In the genomic region with DNA sequence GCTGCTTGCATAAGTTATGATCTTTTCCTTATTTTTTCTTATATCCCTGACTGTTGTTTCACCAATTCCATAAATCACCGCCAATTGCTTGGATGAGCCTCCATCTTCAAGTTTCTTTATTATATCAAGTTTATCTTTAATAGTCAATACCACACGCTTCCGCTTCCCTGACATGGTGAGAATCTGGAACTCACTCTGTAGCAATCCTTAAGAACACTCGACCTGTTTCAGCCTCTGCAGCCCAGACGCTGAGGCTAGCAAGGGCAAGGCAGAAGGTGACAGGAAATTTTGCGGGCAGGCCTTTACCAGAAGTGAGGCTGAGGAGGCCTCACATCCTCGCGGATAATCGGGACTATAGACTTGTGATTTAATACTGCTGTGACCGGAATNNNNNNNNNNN, we compare ENCODE assay signal across 8 mouse cellular contexts. TPM values are rescaled to one million over a fixed set of nuclear protein-coding genes. Genes with fewer than 3 reads are reported as not detected.
DNase-seq lines count a peak whose midpoint lies in the region; ATAC-seq lines count a peak whose summit lies in the region.

Gene Jrkl, minus strand, starts transcription at position 349 of the 400 bp plus-strand sequence.

- H3K4me1 ChIP-seq in hindbrain, embryonic 16.5 days (ENCODE audit: control insufficient read depth, insufficient read depth, low read depth, low read length): peaks cover 13% of the 10 kb centered on the region

- peak within 1 kb of the TSS; percentile 59 for H3K4me2 ChIP-seq in hindbrain, embryonic 16.5 days (ENCODE audit: low read length)

- no peak for ATAC-seq in hindbrain, embryonic 16.5 days
- peak; percentile 66 for ATAC-seq in megakaryocyte, adult 5-6 weeks (ENCODE audit: poor library complexity, severe bottlenecking)

- H3K9me3 ChIP-seq in hindbrain, embryonic 16.5 days (ENCODE audit: control insufficient read depth, low read length): no peaks in the 10 kb centered on the region

- peak within 1 kb of the TSS; percentile 69 for H3K27ac ChIP-seq in hindbrain, embryonic 16.5 days (ENCODE audit: low read depth, low read length)

- no peaks in the 10 kb centered on the region for H3K36me3 ChIP-seq in hindbrain, embryonic 16.5 days (ENCODE audit: control insufficient read depth, insufficient read depth, low read length)

- peak within 1 kb of the TSS; percentile 59 for H3K9ac ChIP-seq in hindbrain, embryonic 16.5 days (ENCODE audit: low read depth, low read length)

- WGBS in hindbrain, embryonic 16.5 days: 6% methylated on average over 10 of the region's 10 CpGs

- no peaks in the 10 kb centered on the region for H3K27me3 ChIP-seq in hindbrain, embryonic 16.5 days (replicated peaks; ENCODE audit: control insufficient read depth, insufficient read depth, low read length)

- peak; percentile 41 for DNase-seq in NIH3T3 (ENCODE audit: low read depth)
- DNase-seq in cerebellum, adult 9-10 months: peak; percentile 74
- peak; percentile 9 to 12 for DNase-seq in frontal cortex, postnatal 25 days (ENCODE audit: low spot score in 2 of 2)
- peak; percentile 9 to 13 for DNase-seq in left cerebral cortex, adult 8-10 months (ENCODE audit: low spot score in 2 of 2)
- peak; percentile 26 for DNase-seq in right cerebral cortex, adult 18-20 months
- DNase-seq in urinary bladder, postnatal 25 days (ENCODE audit: low spot score): peak; percentile 26

- H3K4me3 ChIP-seq in hindbrain, embryonic 16.5 days (ENCODE audit: low read length): peak within 1 kb of the TSS; percentile 75

RNA-seq across cellular contexts. Expression of gene Jrkl, which starts in this region (rescaled TPM):
- 8.6 and 9.8 TPM in 2 replicates for polyA plus RNA-seq in hindbrain, embryonic 16.5 days (2015; fragmentation: Nextera tagmentation; extraction: Ambion mirVana)
- 1 to 10 TPM; 9.0 to 9.7 (median 9.4) TPM for total RNA-seq in left cerebral cortex, adult 8-10 months (2022)
- 12.0 and 13.3 TPM in 2 replicates for total RNA-seq in megakaryocyte, adult 5-6 weeks (2015)
- 16.9 and 22.1 TPM in 2 replicates for total RNA-seq in megakaryocyte, adult 5-6 weeks (2017)

Comparison
In these comparisons a context has a peak if more than half of its experiments do, and no peak if none do; other contexts are left out.
1. DNase-seq: peak in every context shown above with its lines; median percentile 74 in cerebellum, adult 9-10 months; 41 in NIH3T3; 26 in right cerebral cortex, adult 18-20 months; 26 in urinary bladder, postnatal 25 days; 11 in left cerebral cortex, adult 8-10 months; 10 in frontal cortex, postnatal 25 days.